Comparison of ENCODE assay signal across 10 mouse cellular contexts in genomic region chr4:45508469-45508868, GRCm38 (mm10). TPM values are rescaled to one million over a fixed set of nuclear protein-coding genes. Genes with fewer than 3 reads are reported as not detected.
A peak's percentile ranks its signal among the peaks of the same experiment; 100 is the strongest.
DNase-seq lines count a peak whose midpoint lies in the region; ATAC-seq lines count a peak whose summit lies in the region.
"Had no signal": no experiment of that assay in that cellular context is flagged by ENCODE, and none has a peak within 500 bp of the region (broad histone marks: within the 10 kb centered on the region; RNA-seq: fewer than 3 reads in every experiment).

No protein-coding gene starts in this region.

- WGBS in midbrain, embryonic 10.5 days, result 68% methylated on average over 6 of the region's 6 CpGs
- WGBS in midbrain, embryonic 11.5 days, result 66% methylated on average over 6 of the region's 6 CpGs
- WGBS in hindbrain, embryonic 13.5 days, result 48% methylated on average over 6 of the region's 6 CpGs
- WGBS in stomach, embryonic 14.5 days, result 46% methylated on average over 6 of the region's 6 CpGs

- H3K9me3 ChIP-seq in midbrain, embryonic 10.5 days (replicated peaks), result no peaks in the 10 kb centered on the region
- H3K9me3 ChIP-seq in midbrain, embryonic 11.5 days (ENCODE audit: control insufficient read depth, low read length), result no peaks in the 10 kb centered on the region
- H3K9me3 ChIP-seq in hindbrain, embryonic 13.5 days, result no peaks in the 10 kb centered on the region
- H3K9me3 ChIP-seq in stomach, embryonic 14.5 days (ENCODE audit: control insufficient read depth, low read depth, low read length), result no peaks in the 10 kb centered on the region

- H3K9ac ChIP-seq in midbrain, embryonic 11.5 days (ENCODE audit: low read length), result no peak overlapping the region
- H3K9ac ChIP-seq in hindbrain, embryonic 13.5 days, result peak overlapping the region; percentile 39; the same call in 1 of the 2 replicates
- no peak overlapping the region for H3K9ac ChIP-seq in stomach, embryonic 14.5 days (replicated peaks; ENCODE audit: low read depth, low read length)

- peak overlapping the region; percentile 42; the same call in 1 of the 2 replicates for H3K27ac ChIP-seq in midbrain, embryonic 10.5 days (replicated peaks)
- no peak overlapping the region for H3K27ac ChIP-seq in midbrain, embryonic 11.5 days (ENCODE audit: low read depth, low read length)
- peak overlapping the region; percentile 72 for H3K27ac ChIP-seq in hindbrain, embryonic 13.5 days
- H3K27ac ChIP-seq in stomach, embryonic 14.5 days (ENCODE audit: low read length), result peak overlapping the region; percentile 48; the same call in 1 of the 2 replicates

- H3K36me3 ChIP-seq in midbrain, embryonic 10.5 days, result no peaks in the 10 kb centered on the region
- H3K36me3 ChIP-seq in midbrain, embryonic 11.5 days (ENCODE audit: control insufficient read depth, insufficient read depth, low read length), result no peaks in the 10 kb centered on the region
- H3K36me3 ChIP-seq in hindbrain, embryonic 13.5 days, result no peaks in the 10 kb centered on the region
- no peaks in the 10 kb centered on the region for H3K36me3 ChIP-seq in stomach, embryonic 14.5 days (ENCODE audit: control insufficient read depth, insufficient read depth, low read length)

- DNase-seq in gastrocnemius, postnatal 10 days, result peak; percentile 4
- DNase-seq in gastrocnemius, adult 18-20 months (ENCODE audit: low spot score), result no peak
- no peak for DNase-seq in midbrain, embryonic 10.5 days (ENCODE audit: low spot score)
- no peak for DNase-seq in midbrain, embryonic 11.5 days (ENCODE audit: low spot score, missing footprints)
- DNase-seq in urinary bladder, adult 2 months (ENCODE audit: low spot score), result no peak
- no peak for DNase-seq in left cerebral cortex, adult 8-10 months (ENCODE audit: low spot score in 2 of 2)
- DNase-seq: cerebellum, adult 8-10 months; kidney, postnatal 36 days had no signal

- no peak overlapping the region for H3K4me3 ChIP-seq in midbrain, embryonic 10.5 days
- H3K4me3 ChIP-seq in midbrain, embryonic 11.5 days (ENCODE audit: low read depth, low read length), result no peak overlapping the region
- H3K4me3 ChIP-seq in hindbrain, embryonic 13.5 days, result no peak overlapping the region
- no peak overlapping the region for H3K4me3 ChIP-seq in stomach, embryonic 14.5 days (ENCODE audit: low read depth, low read length)

- H3K4me2 ChIP-seq in midbrain, embryonic 11.5 days, result no peak overlapping the region
- no peak overlapping the region for H3K4me2 ChIP-seq in hindbrain, embryonic 13.5 days
- no peak overlapping the region for H3K4me2 ChIP-seq in stomach, embryonic 14.5 days (replicated peaks; ENCODE audit: low read depth, low read length)

- peaks cover 66% of the 10 kb centered on the region for H3K4me1 ChIP-seq in midbrain, embryonic 10.5 days
- H3K4me1 ChIP-seq in midbrain, embryonic 11.5 days (ENCODE audit: control insufficient read depth, insufficient read depth, low read length), result peaks cover 7% of the 10 kb centered on the region
- H3K4me1 ChIP-seq in hindbrain, embryonic 13.5 days (replicated peaks), result peaks cover 64% of the 10 kb centered on the region
- peaks cover 48% of the 10 kb centered on the region for H3K4me1 ChIP-seq in stomach, embryonic 14.5 days (ENCODE audit: control insufficient read depth, insufficient read depth, low read length)

- peaks cover 37% of the 10 kb centered on the region for H3K27me3 ChIP-seq in midbrain, embryonic 10.5 days (ENCODE audit: low read depth, poor library complexity, severe bottlenecking)
- H3K27me3 ChIP-seq in midbrain, embryonic 11.5 days (ENCODE audit: control insufficient read depth, insufficient read depth, low read length), result no peaks in the 10 kb centered on the region
- 0 out of 2 replicates have a peak, but pooled peaks cover 3% of the 10 kb centered on the region for H3K27me3 ChIP-seq in hindbrain, embryonic 13.5 days
- H3K27me3 ChIP-seq in stomach, embryonic 14.5 days (ENCODE audit: control insufficient read depth, insufficient read depth, low read length), result no peaks in the 10 kb centered on the region

- no peak for ATAC-seq in midbrain, embryonic 11.5 days (ENCODE audit: low FRiP score)
- ATAC-seq in hindbrain, embryonic 13.5 days (ENCODE audit: low FRiP score), result no peak; the same call in 1 of the 2 replicates
- ATAC-seq in stomach, embryonic 14.5 days (ENCODE audit: insufficient number of reproducible peaks, insufficient read depth, low FRiP score, low read depth), result no peak

RNA-seq across cellular contexts. Expression of gene Shb, which starts 23.8 kb away (rescaled TPM):
- total RNA-seq in gastrocnemius, postnatal 10 days (2021), result 10 to 100 TPM in 1 of 2 experiments, 1 to 10 TPM in 1; 9.3 to 12.5 TPM
- 1 to 10 TPM; 5.6 to 6.8 TPM for total RNA-seq in gastrocnemius, adult 18-20 months (2021)
- 1.2 and 2.5 TPM in 2 replicates for polyA plus RNA-seq in midbrain, embryonic 10.5 days (2016; fragmentation: Nextera tagmentation; extraction: Ambion mirVana)
- polyA plus RNA-seq in midbrain, embryonic 11.5 days (2014; fragmentation: Nextera tagmentation; extraction: Ambion mirVana), result 2.7 and 2.8 TPM in 2 replicates
- 3.8 and 5.7 TPM in 2 replicates for polyA plus RNA-seq in hindbrain, embryonic 13.5 days (2015; fragmentation: Nextera tagmentation; extraction: Ambion mirVana)
- polyA plus RNA-seq in stomach, embryonic 14.5 days (2014; fragmentation: Nextera tagmentation; extraction: Ambion mirVana), result 4.4 and 5.2 TPM in 2 replicates
- 29.4 and 40.4 TPM in 2 replicates for polyA plus RNA-seq in urinary bladder, adult 2 months (2012; rRNA removed)
- 10 to 100 TPM; 17.1 to 20.0 (median 18.9) TPM for total RNA-seq in left cerebral cortex, adult 8-10 months (2022)
